Mouse (Mus musculus) embryonic facial prominence, embryonic 15.5 days (tissue): ENCODE results near the gene Ndufs2. TPM values are rescaled to one million over a fixed set of nuclear protein-coding genes. Genes with fewer than 3 reads are reported as not detected.

ENCODE experiments used
- ATAC-seq: fragments of 200-750 bp; cut with Nextera tagmentation; 2 replicates; pipeline ENCODE4 v1.8.0; 2017; ENCODE audit warnings: low read depth, moderate TSS enrichment; ENCODE audit not compliant: insufficient number of reproducible peaks, low FRiP score, low TSS enrichment
- H3K27ac ChIP-seq: fragments of 300-500 bp; sonication (generic); replicated peaks from 2 replicates; pipeline ENCODE4 v1.5.1; 2015; ENCODE audit warnings: mild to moderate bottlenecking, inconsistent platforms
- H3K27me3 ChIP-seq: fragments of 300-500 bp; sonication (generic); 2 replicates; pipeline ENCODE4 v1.6.1; 2015; ENCODE audit warnings: inconsistent platforms
- H3K36me3 ChIP-seq: fragments of 300-500 bp; sonication (generic); 2 replicates; pipeline ENCODE4 v1.6.1; 2015; ENCODE audit warnings: mild to moderate bottlenecking, inconsistent platforms
- H3K4me1 ChIP-seq: fragments of 300-500 bp; sonication (generic); 2 replicates; pipeline ENCODE4 v1.6.1; 2015; ENCODE audit warnings: inconsistent platforms
- H3K4me2 ChIP-seq: fragments of 300-500 bp; sonication (generic); replicated peaks from 2 replicates; pipeline ENCODE4 v1.6.1; 2015; ENCODE audit warnings: mild to moderate bottlenecking, inconsistent platforms
- H3K4me3 ChIP-seq: fragments of 300-500 bp; sonication (generic); replicated peaks from 2 replicates; pipeline ENCODE4 v1.5.1; 2015; ENCODE audit warnings: mild to moderate bottlenecking, inconsistent platforms
- H3K9ac ChIP-seq: fragments of 300-500 bp; sonication (generic); 2 replicates; pipeline ENCODE4 v1.6.1; 2015; ENCODE audit warnings: inconsistent platforms
- H3K9me3 ChIP-seq: fragments of 300-500 bp; sonication (generic); replicated peaks from 2 replicates; pipeline ENCODE4 v1.6.1; 2016; ENCODE audit warnings: inconsistent platforms
- WGBS: fragments of 180-500 bp; shearing (Covaris S2); methylation state at CpG from one replicate; pipeline ENCODE4 v1.1.7; 2015; 5-methylcytosine and 5-hydroxymethylcytosine counted together
- polyA plus RNA-seq: library from polyadenylated mRNA; unstranded; fragments of >200 nt; fragmentation: Nextera tagmentation; extraction: Ambion mirVana; gene quantifications from 2 replicates; pipeline ENCODE4 v1.2.1, GENCODE M21; 2015

Ndufs2 gene
- polyA plus RNA-seq, 1 experiment from 2014 or later, result 217 TPM

GRCm38 (mm10) chr1:171192283-171192682, 58.9 kb downstream of the Ndufs2 start:
- Histone ChIP-seq H3K9me3 (no peaks in the 10 kb centered on the region), H3K4me1 (peaks cover 46% of the 10 kb centered on the region), H3K27ac (no peak overlapping the region), H3K27me3 (peaks cover 34% of the 10 kb centered on the region), H3K9ac (no peak overlapping the region), H3K36me3 (no peaks in the 10 kb centered on the region), H3K4me3 (no peak overlapping the region), H3K4me2 (no peak overlapping the region)
- no peak for ATAC-seq
- 43% methylated on average over 10 of the region's 10 CpGs for WGBS

- Histone ChIP-seq H3K4me2 (no peak overlapping the region), H3K27me3 (peaks cover 28% of the 10 kb centered on the region), H3K27ac (0 out of 2 replicates have a peak overlapping the region, but pooled peaks have one; percentile 17), H3K4me1 (peaks cover 48% of the 10 kb centered on the region), H3K9me3 (no peaks in the 10 kb centered on the region), H3K9ac (no peak overlapping the region), H3K4me3 (no peak overlapping the region), H3K36me3 (no peaks in the 10 kb centered on the region)
- 93% methylated on average over 9 of the region's 9 CpGs for WGBS
- ATAC-seq, result no peak
Observed at GRCm38 (mm10) chr1:171190832-171191231, 60.4 kb downstream of the Ndufs2 start.

- no peak overlapping the region for H3K9ac ChIP-seq
- 0 out of 2 replicates have a peak overlapping the region, but pooled peaks have one; percentile 6 for H3K4me2 ChIP-seq
- ATAC-seq, result peak; percentile 79
- WGBS, result 29% methylated on average over 14 of the region's 14 CpGs
- no peaks in the 10 kb centered on the region for H3K9me3 ChIP-seq
- H3K4me3 ChIP-seq, result no peak overlapping the region
- peaks cover 45% of the 10 kb centered on the region for H3K4me1 ChIP-seq
- H3K36me3 ChIP-seq, result no peaks in the 10 kb centered on the region
- H3K27ac ChIP-seq, result peak overlapping the region; percentile 77
- H3K27me3 ChIP-seq, result peaks cover 18% of the 10 kb centered on the region
Observed at GRCm38 (mm10) chr1:171189476-171190114, 61.6 kb downstream of the Ndufs2 start.

GRCm38 (mm10) chr1:171189046-171189445, 62.1 kb downstream of the Ndufs2 start:
- 0 out of 2 replicates have a peak, but pooled peaks have one; percentile 18 for ATAC-seq
- peaks cover 12% of the 10 kb centered on the region for H3K27me3 ChIP-seq
- 0 out of 2 replicates have a peak overlapping the region, but pooled peaks have one; percentile 0 for H3K4me2 ChIP-seq
- H3K27ac ChIP-seq, result peak overlapping the region; percentile 77; the same call in 1 of the 2 replicates
- peaks cover 39% of the 10 kb centered on the region for H3K4me1 ChIP-seq
- no peak overlapping the region for H3K9ac ChIP-seq
- WGBS, result 19% methylated on average over 8 of the region's 8 CpGs
- H3K4me3 ChIP-seq, result no peak overlapping the region
- no peaks in the 10 kb centered on the region for H3K9me3 ChIP-seq
- H3K36me3 ChIP-seq, result no peaks in the 10 kb centered on the region

- 52% methylated on average over 13 of the region's 13 CpGs for WGBS
- H3K4me1 ChIP-seq, result peaks cover 33% of the 10 kb centered on the region
- no peak overlapping the region for H3K4me3 ChIP-seq
- H3K27me3 ChIP-seq, result 0 out of 2 replicates have a peak, but pooled peaks cover 3% of the 10 kb centered on the region
- no peaks in the 10 kb centered on the region for H3K9me3 ChIP-seq
- H3K4me2 ChIP-seq, result no peak overlapping the region
- H3K9ac ChIP-seq, result no peak overlapping the region
- 0 out of 2 replicates have a peak overlapping the region, but pooled peaks have one; percentile 77 for H3K27ac ChIP-seq
- no peak for ATAC-seq
- no peaks in the 10 kb centered on the region for H3K36me3 ChIP-seq
Observed at GRCm38 (mm10) chr1:171187851-171188700, 63.1 kb downstream of the Ndufs2 start.

GRCm38 (mm10) chr1:171185655-171186054, 65.5 kb downstream of the Ndufs2 start:
- ATAC-seq, result no peak
- no peaks in the 10 kb centered on the region for H3K27me3 ChIP-seq
- WGBS, result 69% methylated on average over 8 of the region's 8 CpGs
- no peak overlapping the region for H3K4me3 ChIP-seq
- no peak overlapping the region for H3K27ac ChIP-seq
- H3K4me1 ChIP-seq, result peaks cover 29% of the 10 kb centered on the region
- no peak overlapping the region for H3K9ac ChIP-seq
- H3K36me3 ChIP-seq, result no peaks in the 10 kb centered on the region
- no peaks in the 10 kb centered on the region for H3K9me3 ChIP-seq
- H3K4me2 ChIP-seq, result no peak overlapping the region

Other genes with a start within 250 kb of the Ndufs2 start
- gene Fcgr4, start 232.5 kb downstream of the Ndufs2 start, polyA plus RNA-seq, result 0.53 and 1.8 TPM in 2 replicates
- gene Fcgr3, start 186.5 kb downstream of the Ndufs2 start, polyA plus RNA-seq, result 25.6 and 26.1 TPM in 2 replicates
- 14.2 and 28.6 TPM in 2 replicates for gene Cfap126, start 137.5 kb downstream of the Ndufs2 start, polyA plus RNA-seq
- gene Sdhc, start 100.8 kb downstream of the Ndufs2 start, polyA plus RNA-seq, result 261 and 274 TPM in 2 replicates
- 6.8 and 8.5 TPM in 2 replicates for gene Mpz, start 100.7 kb downstream of the Ndufs2 start, polyA plus RNA-seq
- gene Pcp4l1, start 55.1 kb downstream of the Ndufs2 start, polyA plus RNA-seq, result 35.8 and 38.1 TPM in 2 replicates
- 0.24 and 0.42 TPM in 2 replicates for gene Nr1i3, start 37.4 kb downstream of the Ndufs2 start, polyA plus RNA-seq
- gene Tomm40l, start 28.9 kb downstream of the Ndufs2 start, polyA plus RNA-seq, result 29.5 and 30.0 TPM in 2 replicates
- gene Apoa2, start 26.3 kb downstream of the Ndufs2 start, polyA plus RNA-seq, result 1.3 and 1.9 TPM in 2 replicates
- gene Fcer1g, start 17.0 kb downstream of the Ndufs2 start, polyA plus RNA-seq, result 92.7 and 101 TPM in 2 replicates
- 26.0 and 26.6 TPM in 2 replicates for gene Adamts4, start 967 bp downstream of the Ndufs2 start, polyA plus RNA-seq
- gene B4galt3, start 18.9 kb upstream of the Ndufs2 start, polyA plus RNA-seq, result 75.5 and 86.7 TPM in 2 replicates
- 56.9 and 58.2 TPM in 2 replicates for gene Ppox, start 29.8 kb upstream of the Ndufs2 start, polyA plus RNA-seq
- 85.1 and 91.1 TPM in 2 replicates for gene Usp21, start 36.6 kb upstream of the Ndufs2 start, polyA plus RNA-seq
- gene Ufc1, start 43.6 kb upstream of the Ndufs2 start, polyA plus RNA-seq, result 107 and 112 TPM in 2 replicates
- gene Dedd, start 77.8 kb upstream of the Ndufs2 start, polyA plus RNA-seq, result 53.2 and 55.1 TPM in 2 replicates
- 41.7 and 44.7 TPM in 2 replicates for gene Nit1, start 94.3 kb upstream of the Ndufs2 start, polyA plus RNA-seq
- 95.9 and 105 TPM in 2 replicates for gene Pfdn2, start 94.3 kb upstream of the Ndufs2 start, polyA plus RNA-seq
- 4.5 and 9.1 TPM in 2 replicates for gene Klhdc9, start 109.4 kb upstream of the Ndufs2 start, polyA plus RNA-seq
- gene Nectin4, start 118.7 kb upstream of the Ndufs2 start, polyA plus RNA-seq, result 39.0 and 43.7 TPM in 2 replicates
- gene Arhgap30, start 137.6 kb upstream of the Ndufs2 start, polyA plus RNA-seq, result 2.6 and 3.1 TPM in 2 replicates
- gene Usf1, start 159.9 kb upstream of the Ndufs2 start, polyA plus RNA-seq, result 74.6 and 85.2 TPM in 2 replicates
- 8.1 and 11.8 TPM in 2 replicates for gene Tstd1, start 167.5 kb upstream of the Ndufs2 start, polyA plus RNA-seq
- gene F11r, start 186.1 kb upstream of the Ndufs2 start, polyA plus RNA-seq, result 66.5 and 73.3 TPM in 2 replicates